Mouse (Mus musculus) embryonic facial prominence, embryonic 11.5 days (tissue): Measurements from ENCODE around the gene Mboat2. TPM values are rescaled to one million over a fixed set of nuclear protein-coding genes. Genes with fewer than 3 reads are reported as not detected.
A peak's percentile ranks its signal among the peaks of the same experiment; 100 is the strongest.

Source experiments
- ATAC-seq: fragments of 200-750 bp; cut with Nextera tagmentation; replicated peaks from 2 replicates; pipeline ENCODE4 v1.8.0; 2017; ENCODE audit warnings: low read depth; ENCODE audit not compliant: insufficient number of reproducible peaks, low FRiP score, low TSS enrichment
- DNase-seq: peaks from one replicate; pipeline ENCODE4 v3.0.0-alpha.2; 2015; ENCODE audit warnings: low spot score
- H3K27ac ChIP-seq: fragments of 300-500 bp; sonication (generic); replicated peaks from 2 replicates; pipeline ENCODE4 v1.5.1; 2014; ENCODE audit warnings: mild to moderate bottlenecking, low read depth, low read length, control low read depth
- H3K27me3 ChIP-seq: fragments of 300-500 bp; sonication (generic); 2 replicates; pipeline ENCODE4 v1.6.1; 2014; ENCODE audit warnings: mild to moderate bottlenecking, low read length, moderate library complexity, mixed read lengths; ENCODE audit not compliant: control insufficient read depth, insufficient read depth
- H3K36me3 ChIP-seq: fragments of 300-500 bp; sonication (generic); replicated peaks from 2 replicates; pipeline ENCODE4 v1.6.1; 2014; ENCODE audit warnings: low read depth, mild to moderate bottlenecking, low read length, moderate library complexity, mixed read lengths; ENCODE audit not compliant: control insufficient read depth, insufficient read depth
- H3K4me1 ChIP-seq: fragments of 300-500 bp; sonication (generic); 2 replicates; pipeline ENCODE4 v1.6.1; 2014; ENCODE audit warnings: low read length, mixed read lengths; ENCODE audit not compliant: control insufficient read depth, insufficient read depth
- H3K4me2 ChIP-seq: fragments of 300-500 bp; sonication (generic); 2 replicates; pipeline ENCODE4 v1.6.1; 2014; ENCODE audit warnings: low read depth, mild to moderate bottlenecking, control low read depth, low read length, moderate library complexity
- H3K4me3 ChIP-seq: fragments of 300-500 bp; sonication (generic); 2 replicates; pipeline ENCODE4 v1.5.1; 2014; ENCODE audit warnings: low read depth, low read length, control low read depth
- H3K9ac ChIP-seq: fragments of 300-500 bp; sonication (generic); replicated peaks from 2 replicates; pipeline ENCODE4 v1.6.1; 2014; ENCODE audit warnings: mild to moderate bottlenecking, control low read depth, low read length
- H3K9me3 ChIP-seq: fragments of 300-500 bp; sonication (generic); replicated peaks from 2 replicates; pipeline ENCODE4 v1.6.1; 2016; ENCODE audit warnings: mild to moderate bottlenecking, low read length, inconsistent platforms, mixed read lengths; ENCODE audit not compliant: control insufficient read depth
- WGBS: fragments of 180-500 bp; shearing (Covaris S2); extraction: QIAGEN DNeasy Blood & Tissue Kit; methylation state at CpG from one replicate; pipeline ENCODE4 v1.1.7; 2014; 5-methylcytosine and 5-hydroxymethylcytosine counted together
- polyA plus RNA-seq: library from polyadenylated mRNA; unstranded; fragments of >200 nt; fragmentation: Nextera tagmentation; extraction: Ambion mirVana; gene quantifications from 2 replicates; pipeline ENCODE4 v1.2.1, GENCODE M21; 2014

The Mboat2 gene
- polyA plus RNA-seq, 1 experiment from 2014 or later = 53.0 TPM

DNA sequence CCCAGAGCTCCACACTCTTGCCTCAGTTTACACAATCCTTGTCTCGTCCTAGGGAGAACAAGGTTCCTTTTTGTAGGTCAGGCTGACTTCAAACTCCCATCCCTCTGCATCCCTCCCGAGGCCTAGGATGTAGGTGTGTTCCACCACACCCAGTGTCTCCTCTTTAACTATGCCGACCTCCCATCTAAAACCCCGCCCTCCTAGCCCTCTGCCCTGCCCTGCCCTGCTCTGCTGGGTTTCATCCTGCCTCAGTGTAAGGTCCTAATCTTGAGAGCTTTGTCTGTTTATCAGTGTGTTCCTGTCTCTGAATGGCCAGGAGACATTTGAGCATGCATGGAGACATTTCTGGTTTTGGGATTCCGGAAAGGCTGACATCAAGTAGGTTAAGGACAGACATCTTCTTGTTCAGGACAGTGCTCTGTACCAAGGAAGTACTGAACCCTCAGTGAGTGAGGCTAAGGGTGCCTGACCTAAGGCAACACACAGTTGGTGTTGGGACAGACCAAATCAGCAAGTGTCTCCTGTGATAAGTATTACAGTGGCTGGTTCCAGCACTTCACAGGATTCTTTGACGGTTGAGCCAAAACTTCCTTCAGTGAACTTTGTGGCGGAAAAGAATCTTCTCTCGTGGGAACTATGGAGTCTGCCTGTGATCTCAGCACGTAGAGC is 112.1 kb downstream of the Mboat2 start:
- H3K4me1 ChIP-seq = no peaks in the 10 kb centered on the region
- H3K4me3 ChIP-seq = no peak overlapping the region
- H3K36me3 ChIP-seq = no peaks in the 10 kb centered on the region; the same call in 1 of the 2 replicates
- no peak overlapping the region for H3K9ac ChIP-seq
- H3K4me2 ChIP-seq = no peak overlapping the region
- H3K27me3 ChIP-seq = no peaks in the 10 kb centered on the region
- no peaks in the 10 kb centered on the region for H3K9me3 ChIP-seq
- H3K27ac ChIP-seq = no peak overlapping the region
- ATAC-seq = no peak
- WGBS = 83% methylated on average over 9 of the region's 9 CpGs
- no peak for DNase-seq

DNA sequence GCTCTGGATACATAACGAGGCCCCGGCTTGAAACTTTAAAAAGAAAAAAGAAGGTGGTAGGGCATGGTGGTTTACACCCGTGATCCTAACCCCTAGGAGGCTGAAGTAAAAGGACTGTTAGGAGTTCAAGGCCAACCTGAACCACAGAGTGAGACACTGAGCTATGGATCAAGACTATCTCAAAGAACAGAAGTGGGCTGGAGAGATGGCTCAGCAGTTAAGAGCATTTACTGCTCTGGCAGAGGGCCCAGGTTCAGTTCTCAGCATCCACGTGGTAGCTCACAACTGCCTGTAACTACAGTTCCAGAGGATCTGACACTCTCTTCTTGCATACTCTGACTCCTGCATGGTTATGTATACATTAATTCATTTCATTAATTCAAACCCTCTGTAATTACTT is 112.7 kb downstream of the Mboat2 start:
- DNase-seq (no peak), ATAC-seq (no peak)
- no peak overlapping the region for H3K9ac ChIP-seq
- H3K4me3 ChIP-seq = no peak overlapping the region
- H3K4me2 ChIP-seq = no peak overlapping the region
- no peaks in the 10 kb centered on the region for H3K9me3 ChIP-seq
- no peaks in the 10 kb centered on the region for H3K27me3 ChIP-seq
- no peaks in the 10 kb centered on the region; the same call in 1 of the 2 replicates for H3K36me3 ChIP-seq
- WGBS = 87% methylated on average over 4 of the region's 4 CpGs
- H3K4me1 ChIP-seq = no peaks in the 10 kb centered on the region
- H3K27ac ChIP-seq = no peak overlapping the region

DNA sequence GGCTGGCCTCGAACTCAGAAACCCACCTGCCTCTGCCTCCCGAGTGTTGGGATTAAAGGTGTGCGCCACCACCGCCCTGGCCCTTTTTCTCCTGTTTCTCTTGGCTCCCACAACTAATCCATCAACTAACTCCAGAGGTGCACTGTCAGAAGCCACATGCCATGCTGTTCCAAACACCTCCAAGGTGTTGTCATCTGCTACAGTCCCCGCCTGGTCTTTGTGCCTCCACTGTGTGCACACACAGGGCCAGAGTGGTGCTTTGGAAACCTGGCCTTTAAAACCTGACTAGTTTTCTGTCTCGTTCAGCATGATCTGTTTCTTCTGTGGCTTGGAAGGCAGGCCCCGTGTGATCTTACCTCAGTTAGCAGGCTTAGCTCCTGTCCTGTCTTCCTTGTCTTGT is 113.9 kb downstream of the Mboat2 start:
- Histone ChIP-seq H3K36me3 (no peaks in the 10 kb centered on the region; the same call in 1 of the 2 replicates), H3K27me3 (no peaks in the 10 kb centered on the region)

DNA sequence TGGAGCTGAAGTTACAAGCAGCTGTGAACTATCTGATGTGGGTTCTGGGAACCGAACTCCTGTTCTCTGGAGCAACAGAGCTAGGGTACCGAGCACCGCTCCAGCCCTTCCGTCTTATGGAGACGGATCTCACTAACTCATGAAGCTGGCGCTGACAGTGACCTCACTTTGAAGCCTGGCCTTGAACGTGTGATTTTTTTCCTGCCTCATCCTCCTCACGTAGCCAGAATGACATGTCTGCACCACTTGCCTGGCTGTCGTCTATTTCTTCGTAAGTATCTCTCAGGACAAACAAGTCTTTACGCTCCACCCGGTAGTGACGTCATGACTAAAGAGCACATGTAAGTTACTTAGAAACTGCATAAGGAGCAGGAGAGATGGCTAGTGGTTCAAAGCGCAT is 116.4 kb downstream of the Mboat2 start:
- WGBS = 92% methylated on average over 14 of the region's 14 CpGs

More for the DNA sequence above, 113.9 kb downstream of the Mboat2 start:
- Histone ChIP-seq H3K4me3 (no peak overlapping the region), H3K9ac (no peak overlapping the region), H3K4me2 (no peak overlapping the region), H3K4me1 (no peaks in the 10 kb centered on the region), H3K9me3 (no peaks in the 10 kb centered on the region), H3K27ac (no peak overlapping the region)
- DNase-seq = no peak
- no peak for ATAC-seq
- 93% methylated on average over 7 of the region's 7 CpGs for WGBS

DNA sequence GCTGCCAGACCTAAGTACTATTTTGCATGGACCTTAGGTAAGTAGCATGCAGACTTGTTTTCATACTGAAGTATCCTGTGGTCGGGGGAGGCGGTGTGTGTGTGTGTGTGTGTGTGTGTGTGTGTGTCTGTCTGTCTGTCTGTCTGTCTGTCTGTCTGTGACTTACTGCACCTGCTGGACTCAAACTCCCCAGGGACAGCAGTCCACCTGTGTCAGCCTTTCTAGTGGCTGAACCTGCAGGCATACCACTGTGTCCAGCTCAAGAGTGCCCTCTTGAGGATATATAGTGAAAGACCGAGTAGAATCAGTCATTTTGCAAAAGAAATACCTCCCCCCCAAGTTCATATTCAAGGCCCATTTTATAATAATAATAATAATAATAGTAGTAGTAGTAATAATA is 117.7 kb downstream of the Mboat2 start:
- no peak overlapping the region for H3K4me2 ChIP-seq
- no peaks in the 10 kb centered on the region for H3K27me3 ChIP-seq
- no peaks in the 10 kb centered on the region for H3K9me3 ChIP-seq
- 61% methylated on average over 3 of the region's 3 CpGs for WGBS
- ATAC-seq = no peak
- DNase-seq = peak; percentile 67
- no peak overlapping the region for H3K4me3 ChIP-seq
- no peaks in the 10 kb centered on the region; the same call in 1 of the 2 replicates for H3K36me3 ChIP-seq
- no peaks in the 10 kb centered on the region for H3K4me1 ChIP-seq
- no peak overlapping the region for H3K27ac ChIP-seq
- no peak overlapping the region for H3K9ac ChIP-seq

More for the DNA sequence above, 116.4 kb downstream of the Mboat2 start:
- Histone ChIP-seq H3K27me3 (no peaks in the 10 kb centered on the region), H3K27ac (no peak overlapping the region), H3K4me1 (no peaks in the 10 kb centered on the region), H3K9ac (no peak overlapping the region), H3K9me3 (no peaks in the 10 kb centered on the region), H3K36me3 (no peaks in the 10 kb centered on the region; the same call in 1 of the 2 replicates), H3K4me2 (no peak overlapping the region), H3K4me3 (no peak overlapping the region)
- ATAC-seq (no peak), DNase-seq (no peak)

DNA sequence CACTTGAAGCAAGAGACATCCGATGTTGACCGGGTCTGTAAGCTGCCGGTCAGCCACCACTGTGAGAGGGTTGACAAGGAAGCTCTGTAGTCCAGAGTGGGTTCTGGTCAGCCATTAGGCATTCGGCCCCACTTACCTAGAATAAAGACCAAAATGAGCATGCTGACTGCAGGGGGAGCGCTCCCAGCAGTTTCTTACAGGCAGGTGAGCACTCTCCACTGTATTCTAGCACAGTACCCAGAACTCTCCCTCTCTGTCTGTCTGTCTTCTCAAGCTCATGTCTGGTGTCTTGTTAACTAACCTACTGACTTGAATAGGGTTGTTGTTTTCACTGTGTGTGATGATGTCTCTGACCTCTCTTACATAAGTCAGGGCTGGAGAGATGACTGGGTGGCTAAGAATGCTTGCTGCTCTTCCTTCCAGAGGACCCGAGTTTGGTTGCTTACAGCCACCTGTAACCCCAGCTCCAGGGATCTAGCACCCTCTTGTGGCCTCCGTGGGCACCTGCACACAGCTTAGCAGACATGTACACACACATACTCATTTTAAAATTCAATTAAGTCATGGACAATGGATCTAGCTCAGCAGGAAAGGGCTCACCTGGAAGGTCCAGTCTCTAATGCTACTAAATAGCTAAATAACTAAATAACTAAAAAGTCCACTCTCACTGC is 119.8 kb downstream of the Mboat2 start:
- H3K4me1 ChIP-seq = no peaks in the 10 kb centered on the region
- no peaks in the 10 kb centered on the region for H3K27me3 ChIP-seq
- 90% methylated on average over 7 of the region's 7 CpGs for WGBS
- H3K27ac ChIP-seq = no peak overlapping the region
- peak; percentile 30 for DNase-seq
- no peaks in the 10 kb centered on the region; the same call in none of the 2 replicates for H3K36me3 ChIP-seq
- H3K9ac ChIP-seq = no peak overlapping the region
- no peak for ATAC-seq
- no peak overlapping the region for H3K4me3 ChIP-seq
- H3K4me2 ChIP-seq = no peak overlapping the region
- H3K9me3 ChIP-seq = no peaks in the 10 kb centered on the region

DNA sequence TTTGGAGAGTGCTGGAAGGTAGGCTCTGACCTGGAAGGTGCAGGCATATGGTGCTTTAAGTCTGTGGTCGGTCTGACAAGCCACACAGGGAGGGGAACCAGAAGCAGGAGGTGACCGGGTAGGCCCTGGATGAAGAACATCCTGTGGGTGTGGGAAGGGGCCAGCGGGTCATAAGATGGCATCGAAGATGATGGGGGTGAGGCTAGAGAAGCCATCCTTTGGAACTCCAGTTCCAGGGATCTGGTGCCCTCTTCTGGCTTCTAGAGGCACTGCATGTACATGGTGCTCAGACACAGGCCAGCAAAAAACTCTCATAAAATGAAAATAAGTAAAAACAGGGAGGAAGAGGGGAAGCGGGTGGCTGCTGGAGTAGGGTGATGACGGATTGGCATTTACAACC is 121.5 kb downstream of the Mboat2 start:
- Histone ChIP-seq H3K27ac (no peak overlapping the region), H3K36me3 (no peaks in the 10 kb centered on the region; the same call in none of the 2 replicates), H3K4me3 (no peak overlapping the region), H3K4me1 (no peaks in the 10 kb centered on the region), H3K9ac (no peak overlapping the region), H3K4me2 (no peak overlapping the region), H3K9me3 (no peaks in the 10 kb centered on the region), H3K27me3 (no peaks in the 10 kb centered on the region)
- DNase-seq (peak; percentile 80), ATAC-seq (no peak)
- 60% methylated on average over 6 of the region's 6 CpGs for WGBS

DNA sequence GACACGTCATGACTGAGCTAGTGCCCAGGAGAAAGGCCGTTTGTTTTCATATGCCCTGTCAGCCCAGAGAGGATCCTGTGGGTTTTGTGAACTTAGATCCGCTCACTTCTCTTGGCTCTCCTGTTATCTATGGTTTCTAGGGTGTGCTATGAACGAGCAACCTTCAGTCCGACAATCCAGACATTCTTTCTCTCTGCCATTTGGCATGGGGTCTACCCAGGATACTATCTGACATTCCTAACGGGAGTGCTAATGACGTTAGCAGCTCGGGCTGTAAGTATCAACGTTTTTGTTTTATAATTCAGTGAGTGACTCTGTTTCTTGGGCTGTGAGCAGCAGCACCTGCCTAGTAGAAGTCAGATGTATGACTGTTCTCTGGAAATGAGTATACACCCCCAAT is 124.5 kb downstream of the Mboat2 start:
- DNase-seq = no peak
- H3K4me3 ChIP-seq = no peak overlapping the region
- 84% methylated on average over 9 of the region's 9 CpGs for WGBS
- no peaks in the 10 kb centered on the region for H3K27me3 ChIP-seq
- H3K9me3 ChIP-seq = no peaks in the 10 kb centered on the region
- no peak overlapping the region for H3K27ac ChIP-seq
- ATAC-seq = no peak
- no peak overlapping the region for H3K9ac ChIP-seq
- no peaks in the 10 kb centered on the region for H3K4me1 ChIP-seq
- H3K4me2 ChIP-seq = no peak overlapping the region
- H3K36me3 ChIP-seq = no peaks in the 10 kb centered on the region; the same call in none of the 2 replicates
